Mouse (Mus musculus): Measurements from ENCODE around the gene Cdcp2. TPM values are rescaled to one million over a fixed set of nuclear protein-coding genes. Genes with fewer than 3 reads are reported as not detected.

Gene Cdcp2
- not detected in 2 replicates for polyA plus RNA-seq (2012; rRNA removed)

DNA sequence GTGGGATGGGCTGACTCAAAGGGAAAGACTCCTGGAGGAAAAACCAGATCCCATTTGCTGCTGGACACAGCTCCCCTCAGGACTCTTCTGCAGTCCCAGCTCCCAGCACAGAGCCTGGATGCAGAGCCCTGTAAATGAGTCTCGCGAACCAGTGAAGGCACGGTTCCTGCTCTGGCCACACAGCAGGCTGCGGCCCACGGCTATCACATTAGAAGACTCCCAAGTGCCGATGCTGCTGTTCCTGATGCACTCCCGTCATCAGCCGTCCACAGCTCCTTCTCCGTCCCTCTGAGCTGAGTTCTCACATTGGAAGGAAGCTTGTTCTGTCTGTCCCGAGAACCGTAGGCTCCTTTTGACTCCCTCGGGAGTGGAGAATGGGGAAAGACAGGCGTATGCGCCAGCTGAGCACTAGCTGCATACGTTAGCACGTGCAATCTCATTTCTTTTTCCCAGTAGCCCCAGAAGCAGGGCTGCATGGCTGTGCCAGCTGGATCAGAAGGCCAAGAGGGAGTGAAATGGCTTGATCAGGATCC is at the start of gene Cdcp2:
Gene Cdcp2 (plus strand): TSS at position 51 of the 533 bp plus-strand sequence.
- no peak within 1 kb of the TSS for H3K4me3 ChIP-seq (ENCODE audit: low read depth, low read length)
- TF ChIP-seq CTCF (IDR thresholded peaks at IDR 0.05; ENCODE audit: extremely low read depth, insufficient read length, insufficient replicate concordance, low read depth, low read length) = no peak
- no peak for TF ChIP-seq POLR2A (IDR thresholded peaks at IDR 0.05; ENCODE audit: low read depth, low read length)
- WGBS = 91% methylated on average over 16 of the region's 16 CpGs

DNA sequence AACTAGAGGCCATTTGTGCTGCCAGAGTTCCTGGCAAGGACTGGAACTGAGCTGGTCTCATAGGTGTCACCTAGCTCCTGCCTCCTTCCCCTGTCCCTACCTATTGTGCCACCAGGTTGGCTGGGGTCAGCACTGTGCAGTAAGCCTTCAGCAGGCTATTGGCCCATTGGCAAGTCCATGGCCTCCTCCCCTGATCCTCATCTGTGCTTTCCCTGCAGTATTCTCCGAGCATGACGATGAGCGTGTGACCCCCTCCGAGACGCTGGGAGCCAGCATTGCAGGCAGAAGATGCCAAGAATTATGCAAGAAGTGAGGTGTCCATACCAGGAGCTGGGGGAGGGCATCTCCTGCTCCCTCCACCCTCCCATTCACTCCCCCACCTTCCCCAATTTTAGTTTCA is 48.9 kb upstream of the Cdcp2 start:
- no peak overlapping the region for H3K27ac ChIP-seq (ENCODE audit: insufficient read depth, low read depth, low read length)
- peaks cover 32% of the 10 kb centered on the region for H3K36me3 ChIP-seq (ENCODE audit: control insufficient read depth, insufficient read depth, low read length)
- 94% methylated on average over 5 of the region's 5 CpGs for WGBS
- H3K4me1 ChIP-seq (ENCODE audit: control insufficient read depth, insufficient read depth, insufficient read length, low read length) = no peaks in the 10 kb centered on the region
- no peak for TF ChIP-seq CTCF (IDR thresholded peaks at IDR 0.05; ENCODE audit: extremely low read depth, insufficient read length, insufficient replicate concordance, low read depth, low read length)
- TF ChIP-seq POLR2A (IDR thresholded peaks at IDR 0.05; ENCODE audit: low read depth, low read length) = no peak
- no peaks in the 10 kb centered on the region for H3K27me3 ChIP-seq (ENCODE audit: control insufficient read depth, insufficient read depth, low read length)
- no peak overlapping the region for H3K4me3 ChIP-seq (ENCODE audit: low read depth, low read length)

More for the DNA sequence above, at the start of gene Cdcp2:
- Histone ChIP-seq H3K27ac (ENCODE audit: insufficient read depth, low read depth, low read length) (no peak within 1 kb of the TSS), H3K4me1 (ENCODE audit: control insufficient read depth, insufficient read depth, insufficient read length, low read length) (no peaks in the 10 kb centered on the region), H3K36me3 (ENCODE audit: control insufficient read depth, insufficient read depth, low read length) (no peaks in the 10 kb centered on the region), H3K27me3 (ENCODE audit: control insufficient read depth, insufficient read depth, low read length) (no peaks in the 10 kb centered on the region)

DNA sequence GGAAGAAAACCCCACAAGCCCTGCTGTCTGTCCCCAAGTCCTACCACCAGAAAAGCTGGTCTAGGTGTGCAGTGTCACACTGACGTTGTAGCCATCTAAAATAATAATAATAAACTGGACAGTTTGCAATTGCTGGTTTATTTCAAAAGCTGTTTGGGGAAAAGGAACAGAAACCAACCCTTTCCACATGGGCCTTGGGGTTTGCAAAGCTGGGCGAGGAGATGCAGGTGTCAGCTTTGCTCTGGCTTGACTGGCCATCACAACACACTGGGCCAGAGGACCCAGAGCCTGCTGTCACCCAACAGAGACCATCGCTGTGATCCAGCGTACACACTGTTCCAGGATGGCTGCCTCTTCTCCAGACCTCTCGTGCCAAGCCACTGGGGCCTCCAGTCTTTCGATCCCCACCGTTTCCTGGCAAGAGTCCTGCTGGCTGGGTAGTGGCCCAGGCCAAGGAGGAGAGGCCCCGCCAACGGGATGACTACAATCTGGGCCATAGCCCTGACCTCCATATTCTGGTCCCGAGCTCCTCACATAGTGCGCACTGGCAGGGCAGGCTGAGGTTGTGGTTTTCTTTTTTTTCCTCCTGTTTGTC is 48.0 kb upstream of the Cdcp2 start:
- 85% methylated on average over 11 of the region's 11 CpGs for WGBS
- no peaks in the 10 kb centered on the region for H3K4me1 ChIP-seq (ENCODE audit: control insufficient read depth, insufficient read depth, insufficient read length, low read length)
- no peaks in the 10 kb centered on the region for H3K27me3 ChIP-seq (ENCODE audit: control insufficient read depth, insufficient read depth, low read length)
- H3K36me3 ChIP-seq (ENCODE audit: control insufficient read depth, insufficient read depth, low read length) = peaks cover 29% of the 10 kb centered on the region
- no peak overlapping the region for H3K4me3 ChIP-seq (ENCODE audit: low read depth, low read length)
- no peak for TF ChIP-seq CTCF (IDR thresholded peaks at IDR 0.05; ENCODE audit: extremely low read depth, insufficient read length, insufficient replicate concordance, low read depth, low read length)
- TF ChIP-seq POLR2A (IDR thresholded peaks at IDR 0.05; ENCODE audit: low read depth, low read length) = no peak
- no peak overlapping the region for H3K27ac ChIP-seq (ENCODE audit: insufficient read depth, low read depth, low read length)

DNA sequence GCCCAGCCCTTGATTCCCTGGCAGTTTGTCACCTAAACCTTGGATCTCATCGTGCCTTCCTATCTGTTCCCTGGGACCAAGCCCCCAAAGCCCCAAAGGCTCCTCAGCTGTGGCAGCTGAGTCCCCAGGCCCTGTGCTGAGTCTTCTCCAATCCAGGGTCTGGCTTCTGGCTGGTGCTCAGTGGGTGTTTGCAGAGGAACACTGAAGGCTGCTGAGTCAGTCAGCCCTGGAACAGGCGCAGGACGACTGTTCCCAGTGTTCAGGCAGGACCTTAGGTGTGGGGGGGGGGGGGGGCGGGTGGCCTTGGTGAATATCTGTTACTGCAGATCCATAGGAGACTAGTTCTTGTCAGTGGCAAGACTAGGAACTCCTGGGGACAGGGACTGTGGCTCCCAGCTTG is 44.8 kb upstream of the Cdcp2 start:
- H3K36me3 ChIP-seq (ENCODE audit: control insufficient read depth, insufficient read depth, low read length) = peaks cover 28% of the 10 kb centered on the region
- no peaks in the 10 kb centered on the region for H3K4me1 ChIP-seq (ENCODE audit: control insufficient read depth, insufficient read depth, insufficient read length, low read length)
- no peak overlapping the region for H3K27ac ChIP-seq (ENCODE audit: insufficient read depth, low read depth, low read length)
- no peaks in the 10 kb centered on the region for H3K27me3 ChIP-seq (ENCODE audit: control insufficient read depth, insufficient read depth, low read length)
- TF ChIP-seq CTCF (IDR thresholded peaks at IDR 0.05; ENCODE audit: extremely low read depth, insufficient read length, insufficient replicate concordance, low read depth, low read length) = no peak
- TF ChIP-seq POLR2A (IDR thresholded peaks at IDR 0.05; ENCODE audit: low read depth, low read length) = no peak
- H3K4me3 ChIP-seq (ENCODE audit: low read depth, low read length) = no peak overlapping the region
- 56% methylated on average over 4 of the region's 4 CpGs for WGBS

DNA sequence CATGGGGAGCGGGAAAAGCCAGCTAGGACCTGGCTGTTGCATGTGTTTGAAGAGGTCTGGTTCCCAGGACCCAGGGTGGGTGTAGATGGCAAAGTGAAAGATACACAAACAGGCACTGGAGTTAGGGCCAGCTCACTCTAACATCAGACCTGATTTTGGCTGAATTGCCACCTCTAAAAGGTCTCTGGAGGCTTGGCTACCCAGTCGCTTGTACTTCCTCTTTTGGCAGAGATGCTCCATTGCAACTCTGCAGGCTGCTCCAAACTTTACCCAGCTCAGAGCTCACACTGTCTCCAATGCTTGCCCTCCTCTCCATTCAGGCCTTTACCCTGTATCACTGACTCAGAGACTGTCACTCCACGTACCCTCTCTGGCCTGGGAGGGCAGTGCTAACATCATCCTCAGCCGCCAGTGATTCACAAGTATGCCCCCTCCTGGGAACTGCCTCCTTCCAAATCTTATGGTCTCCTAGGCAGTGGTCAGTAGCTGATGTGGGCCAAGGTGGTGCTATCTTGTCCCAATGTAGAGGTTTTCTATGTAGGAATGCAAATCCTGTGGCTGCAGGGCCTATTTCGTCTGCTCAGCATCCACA is 43.6 kb upstream of the Cdcp2 start:
- H3K27ac ChIP-seq (ENCODE audit: insufficient read depth, low read depth, low read length) = no peak overlapping the region
- WGBS = 61% methylated on average over 5 of the region's 5 CpGs
- H3K27me3 ChIP-seq (ENCODE audit: control insufficient read depth, insufficient read depth, low read length) = no peaks in the 10 kb centered on the region
- H3K4me3 ChIP-seq (ENCODE audit: low read depth, low read length) = no peak overlapping the region
- no peak for TF ChIP-seq CTCF (IDR thresholded peaks at IDR 0.05; ENCODE audit: extremely low read depth, insufficient read length, insufficient replicate concordance, low read depth, low read length)
- no peak for TF ChIP-seq POLR2A (IDR thresholded peaks at IDR 0.05; ENCODE audit: low read depth, low read length)
- H3K4me1 ChIP-seq (ENCODE audit: control insufficient read depth, insufficient read depth, insufficient read length, low read length) = no peaks in the 10 kb centered on the region
- H3K36me3 ChIP-seq (ENCODE audit: control insufficient read depth, insufficient read depth, low read length) = peaks cover 25% of the 10 kb centered on the region

DNA sequence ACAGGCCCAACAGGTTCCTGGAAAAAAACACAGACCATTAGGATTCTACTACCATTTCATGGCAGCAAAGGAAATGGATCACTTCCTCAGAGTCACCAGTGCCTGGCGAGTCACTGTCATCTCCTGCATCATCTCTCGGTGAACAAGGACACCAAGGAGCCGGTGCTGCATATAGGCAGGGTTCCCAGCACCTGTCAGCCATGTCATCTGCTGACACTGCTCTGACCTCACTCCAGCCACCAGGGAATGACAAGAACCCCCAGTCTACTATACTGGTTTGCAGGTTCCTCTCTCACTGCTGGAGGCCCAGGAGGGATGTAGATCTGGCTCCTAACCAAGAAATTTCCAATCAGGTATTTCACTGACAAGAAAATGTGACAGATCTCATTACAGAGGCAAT is 40.6 kb upstream of the Cdcp2 start:
- no peak overlapping the region for H3K4me3 ChIP-seq (ENCODE audit: low read depth, low read length)
- TF ChIP-seq CTCF (IDR thresholded peaks at IDR 0.05; ENCODE audit: extremely low read depth, insufficient read length, insufficient replicate concordance, low read depth, low read length) (no peak), POLR2A (IDR thresholded peaks at IDR 0.05; ENCODE audit: low read depth, low read length) (no peak)
- H3K36me3 ChIP-seq (ENCODE audit: control insufficient read depth, insufficient read depth, low read length) = peaks cover 47% of the 10 kb centered on the region
- no peaks in the 10 kb centered on the region for H3K27me3 ChIP-seq (ENCODE audit: control insufficient read depth, insufficient read depth, low read length)
- no peaks in the 10 kb centered on the region for H3K4me1 ChIP-seq (ENCODE audit: control insufficient read depth, insufficient read depth, insufficient read length, low read length)
- 82% methylated on average over 3 of the region's 3 CpGs for WGBS
- H3K27ac ChIP-seq (ENCODE audit: insufficient read depth, low read depth, low read length) = no peak overlapping the region

DNA sequence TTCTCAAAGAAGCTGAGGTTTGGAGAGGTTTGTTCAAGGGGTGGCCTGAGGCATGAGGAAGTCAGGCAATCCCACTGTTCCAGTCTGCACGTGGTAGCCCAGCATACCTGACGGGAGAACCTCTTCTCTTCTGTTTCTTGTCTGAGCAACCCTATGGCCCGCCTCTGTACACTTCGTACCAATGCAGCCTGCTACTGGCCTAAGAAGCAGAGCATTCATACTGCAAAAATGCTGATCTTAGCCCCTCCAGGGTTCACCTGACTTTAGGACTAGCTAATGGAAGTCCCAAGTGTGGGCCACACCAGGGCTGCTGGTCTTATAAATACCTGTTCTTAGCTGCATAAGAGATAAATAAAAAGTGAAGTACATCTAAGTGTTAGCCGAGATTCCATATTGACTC is 38.3 kb upstream of the Cdcp2 start:
- no peaks in the 10 kb centered on the region for H3K4me1 ChIP-seq (ENCODE audit: control insufficient read depth, insufficient read depth, insufficient read length, low read length)
- H3K4me3 ChIP-seq (ENCODE audit: low read depth, low read length) = no peak overlapping the region
- H3K27ac ChIP-seq (ENCODE audit: insufficient read depth, low read depth, low read length) = no peak overlapping the region
- 80% methylated on average over 5 of the region's 5 CpGs for WGBS
- no peaks in the 10 kb centered on the region for H3K27me3 ChIP-seq (ENCODE audit: control insufficient read depth, insufficient read depth, low read length)
- TF ChIP-seq POLR2A (IDR thresholded peaks at IDR 0.05; ENCODE audit: low read depth, low read length) (no peak), CTCF (IDR thresholded peaks at IDR 0.05; ENCODE audit: extremely low read depth, insufficient read length, insufficient replicate concordance, low read depth, low read length) (no peak)
- peaks cover 62% of the 10 kb centered on the region for H3K36me3 ChIP-seq (ENCODE audit: control insufficient read depth, insufficient read depth, low read length)
